10 mouse cellular contexts compared by ENCODE assay signal in the genomic region with DNA sequence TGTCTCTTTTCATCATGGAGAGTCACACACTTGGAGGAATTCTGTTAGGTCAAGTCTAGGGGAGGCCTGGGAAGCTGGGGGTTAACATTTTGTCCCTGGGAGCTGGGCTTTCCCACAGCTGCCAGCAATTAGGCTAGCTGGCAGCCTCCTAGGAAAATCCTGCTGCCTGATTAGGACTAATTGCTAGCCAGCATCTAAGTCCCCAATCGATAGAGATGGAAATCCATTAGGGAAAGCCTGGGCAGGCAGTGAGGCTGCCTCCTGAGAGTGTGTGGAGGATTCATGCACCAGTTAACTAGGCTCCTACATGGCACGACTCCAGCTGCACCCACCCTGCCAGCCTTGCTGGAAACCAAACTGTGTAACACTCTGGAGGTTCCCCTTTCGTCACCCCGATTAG. TPM values are rescaled to one million over a fixed set of nuclear protein-coding genes. Genes with fewer than 3 reads are reported as not detected.
DNase-seq lines count a peak whose midpoint lies in the region; ATAC-seq lines count a peak whose summit lies in the region.
"Had no signal": no experiment of that assay in that cellular context is flagged by ENCODE, and none has a peak within 500 bp of the region (broad histone marks: within the 10 kb centered on the region; RNA-seq: fewer than 3 reads in every experiment).

No protein-coding gene starts in this region.

- 0 out of 2 replicates have a peak, but pooled peaks cover 2% of the 10 kb centered on the region for H3K36me3 ChIP-seq in forebrain, embryonic 13.5 days (ENCODE audit: poor library complexity, severe bottlenecking)
- H3K36me3 ChIP-seq: lung, embryonic 15.5 days had no signal

- no peaks in the 10 kb centered on the region for H3K27me3 ChIP-seq in forebrain, embryonic 13.5 days
- H3K27me3 ChIP-seq: lung, embryonic 15.5 days; Patski had no signal

- peak overlapping the region; percentile 81 for H3K27ac ChIP-seq in forebrain, embryonic 13.5 days
- H3K27ac ChIP-seq: lung, embryonic 15.5 days had no signal

- peak; percentile 93 for ATAC-seq in forebrain, embryonic 13.5 days
- no peak for ATAC-seq in activated CD4-positive, CD25-positive, alpha-beta regulatory T cell, adult 4 months
- ATAC-seq: Patski had no signal

- peaks cover 25% of the 10 kb centered on the region for H3K4me1 ChIP-seq in forebrain, embryonic 13.5 days
- H3K4me1 ChIP-seq: lung, embryonic 15.5 days had no signal

- peak; percentile 5 for DNase-seq in lung, postnatal 10 days
- DNase-seq in lung, postnatal 25 days (ENCODE audit: low spot score): no peak
- DNase-seq in layer of hippocampus, postnatal 10 days (ENCODE audit: low spot score in 2 of 2): peak; percentile 68 to 80
- DNase-seq in retina, embryonic 14.5 days (ENCODE audit: low spot score): peak; percentile 84
- no peak for DNase-seq in urinary bladder, postnatal 4 days (ENCODE audit: low spot score in 2 of 2)
- DNase-seq in thymus, adult 18-20 months: no peak

- H3K4me3 ChIP-seq in forebrain, embryonic 13.5 days: no peak overlapping the region
- H3K4me3 ChIP-seq: lung, embryonic 15.5 days had no signal

- peak overlapping the region; percentile 2; the same call in 1 of the 2 replicates for H3K9ac ChIP-seq in forebrain, embryonic 13.5 days
- H3K9ac ChIP-seq: lung, embryonic 15.5 days had no signal

- H3K9me3 ChIP-seq in forebrain, embryonic 13.5 days (replicated peaks): no peaks in the 10 kb centered on the region; the same call in 1 of the 2 replicates
- H3K9me3 ChIP-seq: lung, embryonic 15.5 days had no signal

- peak overlapping the region; percentile 30; the same call in 1 of the 2 replicates for H3K4me2 ChIP-seq in forebrain, embryonic 13.5 days
- H3K4me2 ChIP-seq: lung, embryonic 15.5 days had no signal

- 3% methylated on average over 4 of the region's 4 CpGs for WGBS in forebrain, embryonic 13.5 days

RNA-seq across cellular contexts. Expression of a gene that starts 39.5 kb away (rescaled TPM):
- polyA plus RNA-seq in forebrain, embryonic 13.5 days (2015; fragmentation: Nextera tagmentation; extraction: Ambion mirVana): 10.8 and 11.3 TPM in 2 replicates
- total RNA-seq in layer of hippocampus, postnatal 10 days (2021): 1 to 10 TPM; 6.3 to 7.9 TPM
- polyA plus RNA-seq in activated CD4-positive, CD25-positive, alpha-beta regulatory T cell, adult 4 months (2017; shearing (Covaris generic)): 1 to 10 TPM; 5.6 to 6.1 TPM

Comparison
In these comparisons a context has a peak if more than half of its experiments do, and no peak if none do; other contexts are left out.
1. DNase-seq: peak in lung, postnatal 10 days (single experiment), layer of hippocampus, postnatal 10 days (2 of 2) and retina, embryonic 14.5 days (single experiment); none in lung, postnatal 25 days (single experiment), urinary bladder, postnatal 4 days (0 of 2) and thymus, adult 18-20 months (0 of 2).